Mouse (Mus musculus): Measurements from ENCODE around the gene Nfia. TPM values are rescaled to one million over a fixed set of nuclear protein-coding genes. Genes with fewer than 3 reads are reported as not detected.

Nfia gene
- total RNA-seq, 2 experiments from 2014 or later: 113 to 115 TPM

DNA sequence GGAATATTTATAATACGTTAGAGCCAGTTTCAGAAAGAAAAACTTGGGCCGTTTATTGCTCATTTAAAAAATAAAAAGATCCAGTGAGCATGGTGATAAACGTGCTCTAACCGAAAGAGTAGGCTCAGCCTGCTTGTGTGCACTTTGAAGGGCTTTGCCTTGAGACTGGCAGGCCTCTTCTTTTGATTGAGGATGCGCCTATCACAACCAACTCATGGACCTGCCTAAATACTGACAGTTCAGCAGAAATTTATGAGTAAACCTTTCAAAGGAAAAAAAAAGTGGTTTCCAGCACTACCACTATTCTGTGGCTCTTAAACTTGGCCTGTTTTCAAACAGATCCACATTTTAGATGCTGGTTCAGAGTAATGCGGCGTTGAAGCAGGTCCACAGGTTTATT lies 7.5 kb downstream of the Nfia start:
- peak overlapping the region; percentile 77 for H3K4me3 ChIP-seq
- no peak for TF ChIP-seq CTCF (conservative IDR thresholded peaks at IDR 0.05)
- no peak for DNase-seq (ENCODE audit: low spot score in 2 of 2)
- H3K27ac ChIP-seq: peak overlapping the region; percentile 98

DNA sequence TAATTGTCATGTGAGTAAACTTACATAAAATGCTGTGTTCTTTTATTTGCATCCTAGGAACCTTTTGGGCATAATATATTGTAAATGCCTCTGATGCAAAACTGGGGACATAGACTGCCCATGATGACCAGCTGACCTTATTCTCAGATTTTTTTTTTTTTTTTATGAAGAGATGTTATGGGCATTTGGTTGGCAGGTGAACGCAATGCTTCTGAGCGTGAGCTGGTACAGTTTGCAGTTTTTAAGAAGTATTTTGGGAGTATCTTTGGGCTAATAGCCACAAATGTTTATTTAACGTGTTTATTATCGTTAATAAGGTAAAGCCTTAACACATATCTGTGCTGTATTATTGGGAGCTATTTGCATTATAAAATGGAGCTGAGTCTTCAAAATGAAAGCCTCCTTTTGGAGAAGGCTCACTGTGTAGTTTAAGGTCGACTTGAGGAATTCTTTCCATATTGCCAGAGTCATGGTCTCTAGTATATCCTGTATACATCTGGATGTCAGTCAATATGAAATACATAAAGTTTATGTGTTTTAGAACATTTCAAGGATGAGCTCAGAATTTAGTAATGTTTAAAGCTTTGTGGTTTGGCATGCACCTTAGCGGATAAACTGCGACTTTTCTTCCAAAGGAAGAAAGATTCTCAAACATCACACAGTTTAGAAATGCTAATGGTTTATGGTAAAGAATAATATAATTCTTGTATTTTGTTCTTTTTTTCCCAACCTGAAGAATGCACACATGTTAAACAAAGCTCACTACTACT lies 8.3 kb downstream of the Nfia start:
- TF ChIP-seq CTCF (conservative IDR thresholded peaks at IDR 0.05): no peak
- Histone ChIP-seq H3K4me3 (peak overlapping the region; percentile 77), H3K27ac (peak overlapping the region; percentile 98)
- no peak for DNase-seq (ENCODE audit: low spot score in 2 of 2)

GRCm38 (mm10) chr4:97782069-97782468 lies 9.5 kb downstream of the Nfia start:
- Histone ChIP-seq H3K27ac (peak overlapping the region; percentile 98), H3K4me3 (peak overlapping the region; percentile 77)
- TF ChIP-seq CTCF (conservative IDR thresholded peaks at IDR 0.05): no peak
- no peak for DNase-seq (ENCODE audit: low spot score in 2 of 2)

DNA sequence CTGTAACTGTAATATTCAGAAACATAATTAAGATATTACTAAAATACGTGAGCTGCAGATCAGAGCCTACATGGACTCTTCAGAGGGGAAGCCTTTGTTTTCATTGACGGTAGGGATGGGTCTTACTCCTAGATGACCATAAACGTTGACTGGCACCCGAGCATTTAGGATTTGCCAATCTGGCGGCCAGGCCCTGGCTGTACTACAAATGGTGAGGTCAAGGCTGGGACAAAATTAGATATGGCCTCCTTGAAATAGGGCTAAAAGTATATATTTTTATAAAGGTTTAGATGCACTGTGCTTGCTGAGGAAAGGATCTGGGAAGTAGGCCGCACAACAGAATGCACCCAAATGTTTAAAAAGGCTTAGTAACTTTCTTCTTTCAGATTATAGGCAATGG lies 10.0 kb downstream of the Nfia start:
- DNase-seq (ENCODE audit: low spot score in 2 of 2): no peak
- Histone ChIP-seq H3K27ac (peak overlapping the region; percentile 98), H3K4me3 (peak overlapping the region; percentile 77)
- no peak for TF ChIP-seq CTCF (conservative IDR thresholded peaks at IDR 0.05)

GRCm38 (mm10) chr4:97783073-97783879 lies 10.7 kb downstream of the Nfia start:
- Histone ChIP-seq H3K27ac (peak overlapping the region; percentile 98), H3K4me3 (peak overlapping the region; percentile 77)
- DNase-seq (ENCODE audit: low spot score in 2 of 2): no peak
- no peak for TF ChIP-seq CTCF (conservative IDR thresholded peaks at IDR 0.05)

- DNase-seq (ENCODE audit: low spot score in 2 of 2): no peak
- Histone ChIP-seq H3K4me3 (peak overlapping the region; percentile 77), H3K27ac (peak overlapping the region; percentile 98)
- no peak for TF ChIP-seq CTCF (conservative IDR thresholded peaks at IDR 0.05)
Observed at GRCm38 (mm10) chr4:97784236-97784635, 11.7 kb downstream of the Nfia start.

DNA sequence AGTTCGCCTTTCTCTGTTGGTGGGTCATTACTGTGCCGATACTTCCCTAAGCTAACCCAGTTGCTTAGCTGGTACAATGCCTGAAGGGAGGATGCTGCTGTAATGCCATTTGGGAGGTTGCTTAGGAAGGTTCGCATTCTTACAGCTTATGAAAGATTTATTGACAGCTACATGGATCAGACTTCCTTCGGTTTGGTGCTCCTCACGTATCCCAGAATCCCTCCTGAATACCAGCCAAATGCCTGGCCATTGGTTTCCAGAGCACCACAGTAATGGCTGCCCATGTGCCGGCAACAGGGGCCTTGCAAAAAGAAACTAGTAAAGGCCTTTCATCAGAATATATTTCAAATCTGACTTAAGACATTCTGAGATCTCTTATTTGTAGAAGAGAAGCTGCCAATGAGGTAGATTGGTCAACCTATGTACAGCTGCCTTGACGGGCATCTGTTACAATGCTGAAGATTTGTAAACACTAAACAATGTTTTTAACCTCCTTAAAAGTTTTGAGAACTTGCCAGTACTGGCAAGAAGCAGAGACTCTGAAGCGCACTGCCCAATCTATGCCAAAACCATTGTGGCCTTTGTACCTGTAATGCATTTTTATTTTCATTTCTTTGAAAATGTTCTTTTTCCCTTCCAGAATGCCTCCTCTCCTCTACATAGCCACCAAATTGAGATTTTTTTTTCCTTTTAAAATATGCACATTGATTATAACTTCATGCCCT lies 13.2 kb downstream of the Nfia start:
- TF ChIP-seq CTCF (conservative IDR thresholded peaks at IDR 0.05): no peak
- no peak for DNase-seq (ENCODE audit: low spot score in 2 of 2)
- H3K4me3 ChIP-seq: peak overlapping the region; percentile 77; the same call in 1 of the 2 replicates
- peak overlapping the region; percentile 98 for H3K27ac ChIP-seq

GRCm38 (mm10) chr4:97786571-97786970 lies 14.0 kb downstream of the Nfia start:
- no peak for TF ChIP-seq CTCF (conservative IDR thresholded peaks at IDR 0.05)
- Histone ChIP-seq H3K4me3 (peak overlapping the region; percentile 77), H3K27ac (peak overlapping the region; percentile 98)
- no peak for DNase-seq (ENCODE audit: low spot score in 2 of 2)

- Histone ChIP-seq H3K4me3 (peak overlapping the region; percentile 77), H3K27ac (peak overlapping the region; percentile 98)
- DNase-seq (ENCODE audit: low spot score in 2 of 2): peak in 1 of 2 experiments; percentile 23
- TF ChIP-seq CTCF (conservative IDR thresholded peaks at IDR 0.05): no peak
Observed at GRCm38 (mm10) chr4:97787515-97787914, 15.0 kb downstream of the Nfia start.

GRCm38 (mm10) chr4:97788537-97788936 lies 16.0 kb downstream of the Nfia start:
- Histone ChIP-seq H3K4me3 (peak overlapping the region; percentile 30), H3K27ac (peak overlapping the region; percentile 98)
- no peak for TF ChIP-seq CTCF (conservative IDR thresholded peaks at IDR 0.05)
- no peak for DNase-seq (ENCODE audit: low spot score in 2 of 2)

DNA sequence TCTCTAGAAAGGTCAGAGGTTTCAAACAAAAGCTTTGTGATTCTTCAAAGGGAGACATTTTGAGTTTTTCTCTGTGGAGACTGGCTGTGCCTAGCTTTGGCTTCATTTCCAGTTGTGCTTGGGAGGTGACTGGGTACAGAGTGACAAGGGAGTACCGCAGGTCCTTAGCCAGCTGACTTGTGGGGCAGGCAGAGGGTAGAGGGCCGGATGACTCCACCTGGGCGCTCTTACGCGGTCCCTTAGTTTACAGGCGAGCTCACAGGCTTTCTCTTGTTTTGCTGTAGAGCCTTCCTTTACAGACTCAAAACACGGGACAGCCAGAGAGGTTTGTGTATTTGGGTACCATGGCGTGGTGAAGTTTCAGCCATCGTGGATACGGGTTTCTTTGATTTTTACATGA lies 21.4 kb downstream of the Nfia start:
- TF ChIP-seq CTCF (conservative IDR thresholded peaks at IDR 0.05): no peak
- Histone ChIP-seq H3K27ac (peak overlapping the region; percentile 82), H3K4me3 (peak overlapping the region; percentile 51)
- no peak for DNase-seq (ENCODE audit: low spot score in 2 of 2)

GRCm38 (mm10) chr4:97794865-97795264 lies 22.3 kb downstream of the Nfia start:
- DNase-seq (ENCODE audit: low spot score in 2 of 2): no peak
- TF ChIP-seq CTCF (conservative IDR thresholded peaks at IDR 0.05): no peak
- Histone ChIP-seq H3K27ac (peak overlapping the region; percentile 82), H3K4me3 (peak overlapping the region; percentile 51)

GRCm38 (mm10) chr4:97795957-97796356 lies 23.4 kb downstream of the Nfia start:
- H3K4me3 ChIP-seq: peak overlapping the region; percentile 51
- no peak for DNase-seq (ENCODE audit: low spot score in 2 of 2)
- TF ChIP-seq CTCF (conservative IDR thresholded peaks at IDR 0.05): no peak
- H3K27ac ChIP-seq: peak overlapping the region; percentile 82
